Mouse (Mus musculus) heart, adult 18-20 months (tissue): Measurements from ENCODE around the gene Dpp8. TPM values are rescaled to one million over a fixed set of nuclear protein-coding genes. Genes with fewer than 3 reads are reported as not detected.

ENCODE experiments used
- DNase-seq, 2 experiments: peaks; one replicate each; pipeline ENCODE4 v3.0.0; 2021 to 2022; ENCODE audit warnings: mixed read lengths in 1 of 2
- total RNA-seq, 2 experiments: library from RNA; stranded (reverse); gene quantifications; 2 replicates each; pipeline ENCODE4 v1.2.3; 2021

The Dpp8 gene
- total RNA-seq, 2 experiments from 2014 or later, result 57.2 to 60.2 TPM

DNA sequence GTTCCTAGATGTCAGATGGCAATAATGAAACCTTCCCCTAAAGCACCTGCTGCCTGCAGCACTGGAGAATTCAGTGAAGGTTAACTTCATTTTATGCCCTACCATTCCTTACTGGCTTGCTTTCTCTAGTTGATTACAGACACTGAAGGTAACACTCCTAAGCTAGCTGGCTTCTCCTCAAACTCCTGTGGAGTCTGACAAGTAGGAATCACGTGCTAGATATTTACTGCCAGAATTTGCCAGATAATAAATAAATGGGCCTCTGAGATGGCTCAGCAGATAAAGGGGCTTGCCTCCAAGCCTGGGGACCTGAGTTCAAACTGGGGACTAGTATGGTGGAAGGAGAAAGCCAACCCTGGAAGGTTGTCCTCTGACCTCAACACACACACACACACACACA lies 54.6 kb downstream of the Dpp8 start:
- DNase-seq, result no peak

DNA sequence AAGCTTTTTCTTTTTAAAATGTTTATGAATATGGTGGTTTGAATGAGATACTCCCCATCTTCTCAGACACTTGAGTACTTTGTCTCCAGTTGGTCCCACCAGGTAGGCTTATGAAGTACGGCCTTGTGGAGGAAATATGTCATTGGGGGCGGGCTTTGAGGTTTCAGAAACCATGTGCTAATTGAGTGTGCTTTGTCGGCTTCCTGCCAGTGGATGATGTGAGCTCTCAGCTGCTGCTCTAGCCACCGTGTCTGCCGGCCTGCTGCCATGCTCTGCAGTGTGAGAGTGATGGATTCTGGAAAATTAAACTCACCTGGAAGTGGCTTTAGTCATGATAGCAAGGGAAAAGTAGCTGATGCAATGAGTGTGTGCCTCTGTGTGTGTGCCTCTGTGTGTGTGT lies 55.3 kb downstream of the Dpp8 start:
- DNase-seq, result peak in 1 of 2 experiments; percentile 19

DNA sequence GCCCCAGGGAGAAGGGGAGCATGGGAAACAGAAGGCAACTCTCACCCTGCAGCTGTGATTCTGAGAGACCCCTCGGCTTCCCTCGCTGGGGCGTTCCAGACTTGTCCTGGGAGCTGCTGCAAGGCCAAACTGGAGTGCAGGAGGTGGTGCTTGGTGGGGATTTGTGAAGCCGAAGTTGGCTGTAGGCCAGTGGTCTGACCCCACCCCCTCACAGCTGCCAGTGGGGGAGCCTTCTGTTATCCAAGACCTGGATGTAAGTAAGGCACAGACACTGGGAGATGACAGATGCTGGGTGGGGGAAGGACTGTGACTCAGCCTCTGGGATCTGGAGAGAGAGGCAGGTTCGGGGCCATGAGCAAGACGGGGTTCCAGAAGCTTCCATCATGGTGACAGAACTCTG lies 62.0 kb downstream of the Dpp8 start:
- DNase-seq, result peak; percentile 71 to 72

DNA sequence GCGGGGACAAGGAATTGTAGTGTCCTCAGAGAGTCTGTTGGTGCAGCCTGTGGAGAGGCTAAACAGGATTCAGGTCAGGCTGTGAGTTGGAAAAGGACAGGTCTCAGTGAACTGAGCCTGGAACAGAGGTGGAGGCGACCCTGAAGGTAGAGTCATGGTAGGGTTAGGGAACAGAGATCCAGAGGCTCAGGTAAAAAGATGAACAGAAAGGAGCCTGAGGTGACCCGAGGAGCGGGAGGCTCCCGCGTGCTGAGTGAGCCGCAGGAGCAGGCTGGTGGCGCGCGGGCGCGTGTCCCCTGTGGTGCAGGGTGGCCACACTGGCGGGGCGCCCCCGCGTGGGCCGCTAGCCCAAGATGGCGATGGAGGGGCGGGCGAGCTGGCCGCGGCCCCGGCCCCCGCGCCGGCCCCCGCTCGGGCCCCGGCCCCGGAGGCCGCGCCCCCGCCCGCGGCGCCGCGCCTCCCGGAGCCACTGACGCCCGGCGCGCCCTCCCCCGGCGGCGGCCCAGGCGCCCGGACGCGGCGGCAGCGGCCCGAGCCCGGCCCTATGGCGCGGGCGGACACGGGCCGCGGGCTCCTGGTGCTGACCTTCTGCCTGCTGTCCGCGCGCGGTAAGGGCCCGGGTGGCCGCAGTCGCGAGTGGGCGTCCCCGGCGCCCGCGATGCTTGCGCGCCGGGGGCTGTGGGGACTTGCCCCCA lies 68.9 kb downstream of the Dpp8 start, which contains the start of gene Igdcc4:
Igdcc4 (plus strand) TSS at position 496 of the 695 bp plus-strand sequence.
- DNase-seq, result peak in 1 of 2 experiments; percentile 33

DNA sequence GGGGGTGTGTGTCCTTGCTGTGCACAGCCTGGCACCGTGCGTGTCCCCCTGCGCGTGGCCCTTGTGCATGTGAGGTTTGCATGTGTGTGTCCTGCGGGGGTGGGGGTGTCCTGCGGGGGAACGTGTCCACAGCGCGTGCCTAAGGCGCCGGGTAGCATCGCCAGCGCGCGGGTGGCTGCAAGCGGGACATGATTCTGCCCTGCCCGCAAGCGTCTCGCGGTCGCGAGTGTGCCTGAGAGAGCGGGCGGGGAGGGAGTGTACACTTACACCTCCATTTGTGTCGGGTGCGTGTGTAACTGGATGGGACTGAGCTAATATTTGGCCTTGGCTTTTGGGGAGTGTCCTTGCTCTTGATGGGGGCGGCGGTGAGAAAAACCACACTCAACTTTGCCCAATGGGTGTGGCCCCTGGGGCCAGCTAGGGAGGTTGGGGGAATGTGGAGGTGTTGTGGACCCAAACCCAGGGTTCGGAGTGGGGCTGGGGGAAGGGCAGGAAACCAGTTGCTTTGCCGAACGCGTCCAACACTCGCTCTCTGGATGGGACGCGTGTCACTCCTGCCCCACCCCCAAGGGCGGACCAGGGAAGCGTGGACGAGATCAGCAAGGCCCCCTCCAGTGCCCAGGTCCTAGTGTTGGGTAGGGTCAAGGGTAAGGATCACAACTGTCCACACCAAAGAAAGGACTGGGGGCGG lies 69.6 kb downstream of the Dpp8 start:
- peak; percentile 25 to 52 for DNase-seq

DNA sequence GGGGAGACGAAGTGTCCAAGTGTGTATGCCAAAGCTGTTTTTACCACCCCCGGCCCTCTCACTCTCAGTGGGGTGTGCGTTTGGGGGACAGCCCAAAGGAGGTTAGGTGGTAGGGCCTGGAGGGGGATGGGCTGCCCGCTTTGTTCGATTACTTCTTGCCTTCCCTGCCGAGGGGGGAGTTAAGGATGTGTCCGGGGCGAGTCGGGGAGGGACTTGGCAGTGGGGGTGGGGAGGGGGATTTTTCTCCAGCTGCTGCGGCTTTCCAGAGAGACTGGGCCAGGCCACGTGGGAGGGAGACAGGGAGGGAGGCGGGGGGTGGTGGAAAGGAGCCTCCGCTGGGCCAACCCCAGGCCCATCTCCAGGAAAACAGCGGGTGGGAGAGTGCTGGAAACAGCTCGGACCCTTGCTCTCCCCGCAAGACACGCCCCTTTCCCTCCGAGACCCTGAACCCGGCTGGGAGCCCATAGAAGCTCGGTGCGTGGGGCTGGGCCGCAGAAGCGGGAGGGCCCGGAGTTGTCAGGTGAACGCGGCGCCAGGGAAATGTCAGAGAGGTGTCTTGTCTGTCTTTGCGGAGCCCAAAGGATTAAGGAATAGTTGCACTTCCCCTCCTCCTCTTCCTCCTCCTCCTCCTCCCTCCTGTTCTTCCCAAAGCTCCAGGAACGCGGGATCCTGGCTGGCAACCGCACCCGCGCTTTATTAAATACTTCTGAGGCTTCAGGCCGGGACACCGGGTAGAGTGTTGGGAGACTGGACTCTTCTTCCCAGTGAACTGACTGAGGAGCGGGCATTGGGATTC lies 70.4 kb downstream of the Dpp8 start:
- peak; percentile 11 to 16 for DNase-seq

DNA sequence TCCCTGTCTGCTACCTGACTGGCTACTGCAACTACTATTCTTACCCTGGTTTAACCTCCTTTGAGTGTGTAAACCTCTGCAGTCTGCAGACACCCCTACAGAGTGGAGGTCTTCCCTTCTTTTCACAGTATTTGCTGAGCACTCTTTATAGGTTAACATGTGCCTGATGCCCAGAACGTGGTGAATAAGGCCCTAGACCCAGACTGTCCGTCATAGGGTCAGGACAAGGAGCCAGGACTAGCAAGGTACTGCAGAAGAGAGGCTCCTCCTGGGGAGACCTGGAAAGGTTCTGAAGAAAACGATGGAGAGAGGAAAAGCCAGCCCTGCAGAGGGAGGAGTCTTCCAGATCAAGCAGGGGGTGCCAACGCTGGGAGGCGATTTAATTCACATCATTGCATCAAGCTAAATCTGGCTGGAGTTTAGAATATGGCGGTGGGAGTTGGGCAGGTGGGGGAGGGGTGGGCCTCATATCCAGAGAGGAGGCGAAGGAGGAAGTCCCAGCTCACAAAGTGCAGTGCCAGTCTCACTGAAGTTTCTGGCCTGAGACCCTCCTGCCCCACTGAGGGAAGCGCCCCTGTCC lies 71.0 kb downstream of the Dpp8 start:
- DNase-seq, result no peak

DNA sequence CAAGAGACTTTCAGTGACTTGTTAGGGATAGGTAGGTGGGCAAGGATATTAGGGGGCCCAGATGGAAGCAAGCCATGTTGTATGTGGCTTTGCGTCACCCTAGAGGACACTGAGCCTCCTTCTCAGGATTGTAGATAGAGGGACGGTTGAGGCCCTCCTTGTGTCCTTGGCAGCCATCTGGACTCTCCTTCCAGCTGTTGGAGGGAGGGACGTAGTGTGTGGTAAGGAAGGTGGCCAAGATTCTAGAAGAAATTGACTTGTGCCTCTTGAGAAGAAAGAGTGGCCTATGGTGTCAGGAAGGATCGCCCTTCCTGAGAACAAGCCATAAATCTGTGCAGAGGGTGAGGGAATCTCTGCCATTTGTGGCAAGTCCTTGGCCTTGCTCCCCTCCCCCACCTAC lies 74.6 kb downstream of the Dpp8 start:
- DNase-seq, result peak in 1 of 2 experiments; percentile 16

DNA sequence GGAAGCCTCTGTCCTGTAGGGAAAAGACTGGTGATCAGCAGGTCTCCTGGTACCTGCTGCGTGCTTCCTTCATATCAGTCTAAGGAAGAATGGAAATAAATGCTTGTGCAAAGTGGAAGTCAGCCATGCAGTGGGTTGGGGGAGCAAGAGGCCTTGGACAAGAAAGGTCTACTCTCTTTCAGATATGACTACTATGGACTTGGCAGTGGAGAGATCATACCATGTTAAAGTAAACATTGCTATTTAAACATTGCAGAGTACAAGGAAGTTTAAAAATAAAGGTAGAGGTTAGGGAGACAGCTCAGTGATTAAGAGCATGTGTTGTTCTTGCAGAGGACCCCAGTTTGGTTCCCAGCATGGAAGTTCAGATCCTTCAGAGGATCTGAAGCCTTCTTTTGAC lies 75.7 kb downstream of the Dpp8 start:
- DNase-seq, result no peak

DNA sequence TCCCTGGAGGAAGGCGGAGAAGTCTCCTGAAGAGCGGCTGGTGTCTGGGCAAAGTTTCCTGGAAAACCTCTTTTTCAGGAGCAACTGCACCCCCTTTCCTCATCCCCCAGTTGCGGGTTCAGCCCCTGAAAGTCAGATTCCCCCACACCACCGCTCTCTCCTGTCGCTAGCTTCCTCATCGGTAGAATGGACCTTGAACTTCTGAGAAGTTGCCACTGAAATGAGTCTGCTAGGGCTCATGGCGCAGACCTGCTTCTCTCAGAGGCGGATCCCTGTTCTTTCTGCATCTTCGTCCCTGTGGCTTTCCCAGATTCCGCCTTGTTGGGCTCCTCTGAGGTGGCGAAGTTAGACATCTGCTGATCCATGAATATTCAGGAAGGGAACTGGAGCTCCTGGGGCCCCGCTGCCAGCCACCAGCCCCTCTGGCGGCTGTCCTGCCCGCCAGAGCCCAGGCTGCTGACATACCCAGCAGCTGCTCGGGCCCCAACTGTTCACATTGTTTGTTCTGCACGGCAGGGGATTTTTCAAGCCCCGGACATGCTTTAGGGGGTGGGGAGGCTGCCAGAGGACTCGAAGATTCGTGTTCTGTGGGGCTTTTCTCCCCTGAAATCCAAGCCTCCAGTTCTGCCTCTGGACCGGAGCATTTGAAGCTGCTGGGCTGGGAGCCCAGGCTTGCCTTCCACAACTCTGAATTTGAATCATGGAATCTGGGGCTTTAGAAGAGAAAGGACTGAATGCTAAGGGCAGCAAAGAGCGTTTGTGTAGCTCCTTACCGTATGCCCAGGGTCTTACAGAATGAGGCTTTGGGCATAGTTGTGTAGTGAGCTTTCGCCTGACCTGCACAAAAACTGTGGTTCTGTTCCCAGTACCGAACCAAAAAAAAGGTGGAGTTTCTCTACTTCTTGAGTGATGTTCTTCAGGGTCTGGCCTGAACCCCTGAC lies 77.2 kb downstream of the Dpp8 start:
- DNase-seq, result no peak

DNA sequence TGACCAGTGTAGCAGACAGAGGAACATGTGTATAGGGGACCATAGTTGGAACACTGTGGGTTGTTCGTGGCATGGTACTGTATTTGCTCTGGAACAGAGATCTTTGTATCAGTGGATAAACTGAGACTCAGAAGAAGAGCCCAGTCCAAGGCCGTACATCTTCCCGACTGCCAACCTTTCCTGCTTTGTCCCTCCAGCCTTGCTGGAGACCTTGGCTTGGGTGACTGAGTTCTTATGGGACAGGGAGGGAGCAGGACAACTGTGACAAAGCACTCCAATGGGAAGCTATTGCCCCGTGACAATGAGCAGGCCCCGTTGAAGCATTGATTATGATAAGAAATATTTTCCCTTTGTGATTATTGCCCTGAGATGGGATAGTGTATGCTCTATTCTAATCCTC lies 79.5 kb downstream of the Dpp8 start:
- no peak for DNase-seq

DNA sequence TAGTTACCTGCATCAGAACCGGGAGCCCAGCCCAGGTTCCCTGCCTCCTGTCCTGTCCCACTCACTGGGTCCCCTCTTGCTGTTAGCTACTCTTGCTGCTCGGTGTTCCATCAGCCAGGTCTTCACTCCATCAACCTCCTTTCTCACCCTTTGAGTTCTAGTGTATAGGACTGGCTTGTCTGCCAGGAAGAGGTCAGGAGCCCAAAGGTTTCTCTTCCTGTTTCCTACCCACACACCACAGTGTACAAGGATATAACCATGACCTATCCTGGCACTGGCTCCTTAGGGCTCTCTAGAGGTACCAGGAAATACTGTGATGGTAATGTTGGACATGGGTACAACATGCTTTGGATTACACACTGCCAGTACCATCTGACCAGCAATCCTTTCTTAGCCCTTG lies 81.5 kb downstream of the Dpp8 start:
- no peak for DNase-seq

DNA sequence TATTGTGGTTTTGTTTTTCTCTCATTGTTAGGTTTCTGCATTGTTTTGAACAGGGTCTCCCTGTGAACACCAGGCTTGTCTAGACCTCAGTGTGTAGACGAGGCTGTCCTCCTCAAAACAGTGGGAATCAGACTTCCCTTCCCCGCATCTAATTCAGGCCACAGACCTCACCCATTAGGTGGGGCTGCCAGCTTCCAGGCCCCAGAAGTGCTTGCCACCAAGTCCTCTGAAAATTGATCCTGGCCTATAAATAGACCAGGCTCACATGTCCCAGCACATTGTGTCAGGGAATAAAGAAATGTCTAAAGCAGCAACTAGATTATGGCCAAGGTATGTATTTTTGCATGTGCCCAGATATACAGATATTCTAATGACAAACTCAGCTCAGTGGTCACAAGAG lies 83.7 kb downstream of the Dpp8 start:
- peak; percentile 34 to 52 for DNase-seq

DNA sequence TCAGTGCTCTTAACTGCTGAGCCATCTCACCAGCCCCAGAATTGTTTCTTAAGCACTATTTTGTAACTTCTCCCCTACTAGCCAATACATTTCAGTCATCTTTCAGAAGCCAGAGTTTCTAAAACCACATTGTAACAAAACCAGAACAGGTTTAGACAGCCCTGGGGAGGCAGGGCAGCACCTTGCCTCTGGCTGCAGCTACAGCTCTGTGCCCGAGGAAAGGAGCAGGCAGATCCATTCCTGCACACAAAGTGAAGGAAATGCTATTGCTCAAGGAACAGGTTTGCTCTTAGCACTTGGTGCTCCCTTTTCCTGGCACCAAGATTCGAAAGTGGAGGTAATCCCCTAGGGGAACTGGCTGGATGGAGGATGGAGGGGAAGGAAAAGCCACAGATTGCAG lies 85.3 kb downstream of the Dpp8 start:
- DNase-seq, result no peak

DNA sequence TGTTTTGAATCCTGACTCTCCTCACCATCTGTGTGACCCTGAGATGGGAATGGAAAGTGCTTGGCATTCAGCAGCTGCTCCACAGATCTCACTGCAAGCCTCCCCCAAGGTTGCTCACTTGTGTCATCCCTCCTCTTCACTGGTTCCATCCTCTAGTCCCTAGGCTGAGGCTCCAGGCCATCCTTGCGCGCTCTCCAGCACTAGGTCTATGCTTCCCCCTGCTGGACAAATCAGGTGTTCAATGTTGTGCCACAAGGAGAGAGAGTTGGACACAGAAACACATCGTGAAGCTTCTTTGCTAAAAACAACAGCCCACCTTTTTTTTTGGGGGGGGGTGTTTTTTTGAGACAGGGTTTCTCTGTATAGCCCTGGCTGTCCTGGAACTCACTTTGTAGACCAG lies 88.7 kb downstream of the Dpp8 start:
- peak; percentile 61 to 85 for DNase-seq

DNA sequence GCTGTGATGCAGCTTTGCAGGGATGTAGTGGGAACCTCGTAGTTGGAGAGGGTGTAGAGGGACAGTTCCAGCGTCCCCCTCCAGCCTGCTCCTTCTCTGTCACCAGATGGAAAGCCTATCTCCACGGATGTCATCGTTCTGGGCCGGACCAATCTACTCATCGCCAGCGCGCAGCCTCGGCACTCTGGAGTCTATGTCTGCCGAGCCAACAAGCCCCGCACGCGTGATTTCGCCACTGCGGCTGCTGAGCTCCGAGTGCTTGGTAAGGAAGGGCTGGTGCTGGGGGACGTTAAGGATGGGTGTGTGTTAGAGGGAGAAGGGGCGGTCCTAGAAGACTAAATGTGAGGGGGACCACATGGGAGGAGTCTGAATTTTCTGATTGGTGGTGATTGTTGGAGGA lies 90.3 kb downstream of the Dpp8 start:
- peak; percentile 38 to 42 for DNase-seq

DNA sequence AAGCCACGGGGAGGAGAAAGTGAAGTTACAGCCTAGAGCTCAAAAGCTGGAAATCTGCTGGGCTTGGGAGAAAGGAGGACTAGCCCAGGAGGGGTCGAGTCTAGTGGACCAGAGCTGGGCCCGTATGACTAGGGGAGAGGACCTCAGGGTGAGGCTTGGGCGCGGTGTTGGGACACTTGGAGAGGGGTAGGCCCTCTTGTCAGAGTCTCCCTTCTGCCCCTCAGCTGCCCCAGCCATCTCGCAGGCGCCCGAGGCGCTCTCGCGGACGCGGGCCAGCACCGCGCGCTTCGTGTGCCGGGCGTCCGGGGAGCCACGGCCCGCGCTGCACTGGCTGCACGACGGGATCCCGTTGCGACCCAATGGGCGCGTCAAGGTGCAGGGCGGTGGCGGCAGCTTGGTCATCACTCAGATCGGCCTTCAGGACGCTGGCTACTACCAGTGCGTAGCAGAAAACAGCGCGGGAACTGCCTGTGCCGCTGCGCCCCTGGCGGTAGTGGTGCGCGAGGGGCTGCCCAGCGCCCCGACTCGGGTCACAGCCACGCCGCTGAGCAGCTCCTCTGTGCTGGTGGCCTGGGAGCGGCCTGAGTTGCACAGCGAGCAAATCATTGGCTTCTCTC lies 91.4 kb downstream of the Dpp8 start:
- DNase-seq, result peak in 1 of 2 experiments; percentile 44

DNA sequence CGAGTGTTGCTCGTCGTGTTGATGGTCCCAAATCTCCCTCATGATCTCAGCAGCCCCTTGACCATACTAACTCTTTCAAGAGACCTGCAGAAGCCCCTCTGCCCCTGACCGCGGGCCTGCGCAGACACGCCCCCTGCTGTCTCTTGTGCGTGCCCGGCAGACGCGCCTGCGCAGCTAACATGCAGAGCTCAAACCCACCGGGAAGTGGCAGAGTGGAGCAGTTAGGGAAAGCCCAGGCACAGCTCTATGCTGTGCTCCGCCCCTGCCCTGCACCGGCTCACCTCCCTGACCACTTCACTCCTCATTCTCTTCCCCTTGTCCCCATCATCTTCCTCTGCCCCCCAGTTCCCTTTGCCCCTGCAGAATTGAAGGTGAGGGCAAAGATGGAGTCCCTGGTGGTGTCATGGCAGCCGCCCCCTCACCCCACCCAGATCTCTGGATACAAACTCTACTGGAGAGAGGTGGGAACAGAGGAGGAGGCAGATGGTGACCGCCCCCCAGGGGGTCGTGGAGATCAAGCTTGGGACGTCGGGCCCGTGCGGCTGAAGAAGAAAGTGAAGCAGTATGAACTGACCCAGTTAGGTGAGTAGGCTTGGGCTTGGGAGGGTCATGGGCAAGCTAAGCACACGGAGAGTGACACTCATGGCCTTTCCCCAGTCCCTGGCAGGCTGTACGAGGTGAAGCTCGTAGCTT lies 96.1 kb downstream of the Dpp8 start:
- no peak for DNase-seq

DNA sequence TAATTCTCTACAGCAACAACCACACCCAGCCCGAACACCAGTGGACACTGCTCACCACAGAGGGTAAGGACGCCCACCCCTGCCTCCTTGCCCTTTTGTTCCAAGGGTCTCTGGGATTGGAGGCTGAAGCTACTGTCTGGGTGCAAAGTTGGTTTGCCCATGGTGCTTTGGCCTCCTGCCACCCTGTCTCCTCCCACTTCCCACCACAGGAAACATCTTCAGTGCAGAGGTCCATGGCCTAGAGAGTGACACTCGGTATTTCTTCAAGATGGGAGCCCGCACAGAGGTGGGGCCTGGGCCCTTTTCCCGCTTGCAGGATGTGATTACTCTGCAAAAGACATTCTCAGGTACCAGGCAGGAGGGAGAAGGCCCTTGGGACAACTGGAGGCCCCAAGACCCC lies 99.5 kb downstream of the Dpp8 start:
- no peak for DNase-seq
